Mouse (Mus musculus) small intestine, adult 2 months (tissue): ENCODE results near the gene Sdsl. TPM values are rescaled to one million over a fixed set of nuclear protein-coding genes. Genes with fewer than 3 reads are reported as not detected.
A peak's percentile ranks its signal among the peaks of the same experiment; 100 is the strongest.

Experiments
- H3K27ac ChIP-seq: fragments of 200-500 bp; 2 replicates; pipeline ENCODE4 v1.5.1; 2012; ENCODE audit warnings: low read depth, low read length, control low read depth, inconsistent platforms; ENCODE audit not compliant: insufficient read depth
- H3K27me3 ChIP-seq: fragments of 200-500 bp; 2 replicates; pipeline ENCODE4 v1.6.1; 2012; ENCODE audit warnings: mild to moderate bottlenecking, moderate library complexity, low read length, inconsistent platforms; ENCODE audit not compliant: control insufficient read depth, insufficient read depth
- H3K36me3 ChIP-seq: fragments of 200-500 bp; 2 replicates; pipeline ENCODE4 v1.6.1; 2012; ENCODE audit warnings: mild to moderate bottlenecking, low read length, control low read depth, inconsistent platforms; ENCODE audit not compliant: control insufficient read depth, insufficient read depth
- H3K4me1 ChIP-seq: fragments of 200-500 bp; 2 replicates; pipeline ENCODE4 v1.6.1; 2012; ENCODE audit warnings: low read length, inconsistent platforms, mixed read lengths; ENCODE audit not compliant: control insufficient read depth, insufficient read depth, insufficient read length
- H3K4me3 ChIP-seq: fragments of 200-500 bp; 2 replicates; pipeline ENCODE4 v1.5.1; 2012; ENCODE audit warnings: low read depth, mild to moderate bottlenecking, control low read depth, inconsistent platforms, low read length, moderate library complexity
- CTCF ChIP-seq: fragments of 200-500 bp; IDR thresholded peaks from 2 replicates; pipeline ENCODE4 v1.5.1; 2012; ENCODE audit warnings: low read depth, mild to moderate bottlenecking, control low read depth, inconsistent platforms, low read length, moderate library complexity, mixed read lengths; ENCODE audit not compliant: insufficient replicate concordance, insufficient read length; ENCODE audit errors: extremely low read depth
- POLR2A ChIP-seq: fragments of 200-500 bp; IDR thresholded peaks from 2 replicates; pipeline ENCODE4 v1.6.1; 2012; ENCODE audit warnings: low read depth, mild to moderate bottlenecking, control low read depth, inconsistent platforms, low read length, moderate library complexity
- WGBS: fragments of 180-500 bp; shearing (Covaris S2); methylation state at CpG from one replicate; pipeline ENCODE4 v1.1.7; 2018; 5-methylcytosine and 5-hydroxymethylcytosine counted together
- polyA plus RNA-seq: library from polyadenylated mRNA; depleted of rRNA; stranded (reverse); fragments of >200 nt; gene quantifications from 2 replicates; pipeline ENCODE4 v1.2.3, GENCODE M21; 2012

Sdsl gene
- polyA plus RNA-seq, 1 experiment = 46.4 TPM

- no peaks in the 10 kb centered on the region for H3K4me1 ChIP-seq
- H3K36me3 ChIP-seq = no peaks in the 10 kb centered on the region
- TF ChIP-seq POLR2A (no peak), CTCF (no peak)
- no peak overlapping the region for H3K27ac ChIP-seq
- 63% methylated on average over 4 of the region's 4 CpGs for WGBS
- H3K4me3 ChIP-seq = no peak overlapping the region
- H3K27me3 ChIP-seq = no peaks in the 10 kb centered on the region
Measured at GRCm38 (mm10) chr5:120479538-120479937, 6.9 kb upstream of the Sdsl start.

- H3K27ac ChIP-seq = no peak overlapping the region
- no peaks in the 10 kb centered on the region for H3K4me1 ChIP-seq
- no peak for TF ChIP-seq POLR2A
- 85% methylated on average over 5 of the region's 5 CpGs for WGBS
- no peak overlapping the region for H3K4me3 ChIP-seq
- no peaks in the 10 kb centered on the region for H3K27me3 ChIP-seq
- H3K36me3 ChIP-seq = no peaks in the 10 kb centered on the region
Measured at GRCm38 (mm10) chr5:120477993-120478392, 5.4 kb upstream of the Sdsl start.

DNA sequence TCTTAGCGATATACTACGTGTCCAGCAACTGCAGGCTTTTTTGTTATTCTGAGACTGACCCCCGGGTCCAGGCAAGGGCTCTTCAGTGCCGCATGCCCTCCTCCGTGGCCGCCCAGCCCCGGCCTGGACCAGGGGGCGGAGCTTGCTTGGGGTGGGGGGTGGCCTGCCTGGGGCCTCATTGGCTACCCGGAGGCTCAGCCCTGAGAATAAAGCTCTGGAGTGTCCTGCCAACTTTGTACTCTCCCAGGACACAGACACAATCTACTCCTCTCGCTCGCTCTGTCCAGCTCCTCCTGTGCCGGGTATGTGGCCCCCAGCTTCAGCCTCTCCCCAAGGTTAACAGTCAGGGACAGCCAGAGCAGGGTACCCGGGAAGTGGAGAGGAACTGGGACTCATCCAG lies 3.7 kb upstream of the Sdsl start, which contains the start of gene Sds:
Gene Sds, plus strand, starts transcription at position 231 of the 400 bp plus-strand sequence.
- Histone ChIP-seq H3K36me3 (no peaks in the 10 kb centered on the region), H3K27me3 (no peaks in the 10 kb centered on the region), H3K27ac (no peak within 1 kb of the TSS), H3K4me3 (no peak within 1 kb of the TSS), H3K4me1 (peaks cover 4% of the 10 kb centered on the region; the same call in 1 of the 2 replicates)
- WGBS = 34% methylated on average over 13 of the region's 13 CpGs
- TF ChIP-seq CTCF (no peak), POLR2A (no peak)

- TF ChIP-seq POLR2A (no peak), CTCF (no peak)
- H3K27me3 ChIP-seq = no peaks in the 10 kb centered on the region
- WGBS = 72% methylated on average over 8 of the region's 8 CpGs
- no peak overlapping the region for H3K4me3 ChIP-seq
- no peak overlapping the region for H3K27ac ChIP-seq
- peaks cover 6% of the 10 kb centered on the region; the same call in 1 of the 2 replicates for H3K4me1 ChIP-seq
- no peaks in the 10 kb centered on the region for H3K36me3 ChIP-seq
Measured at GRCm38 (mm10) chr5:120475861-120476260, 3.3 kb upstream of the Sdsl start.

DNA sequence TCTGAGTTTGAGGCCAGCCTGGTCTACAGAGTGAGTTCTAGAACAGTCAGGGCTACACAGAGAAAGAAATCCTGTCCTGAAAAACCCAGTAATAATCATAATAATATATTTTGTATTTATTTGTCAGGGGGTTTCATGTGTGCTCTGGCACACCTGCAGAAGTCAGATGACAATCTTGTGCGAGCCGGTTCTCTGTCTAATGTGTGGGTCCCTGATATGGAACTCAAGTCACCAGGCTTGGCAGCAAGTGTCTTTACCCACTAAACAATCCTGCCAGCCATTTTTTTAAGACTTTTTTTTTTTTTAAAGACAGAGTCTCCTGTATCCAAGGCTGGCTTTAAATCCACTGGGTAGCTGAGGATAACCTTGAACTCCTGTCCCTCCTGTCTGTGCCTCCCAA lies 751 bp upstream of the Sdsl start:
- H3K27ac ChIP-seq = no peak overlapping the region
- H3K4me1 ChIP-seq = peaks cover 10% of the 10 kb centered on the region; the same call in 1 of the 2 replicates
- 95% methylated on average over 2 of the region's 2 CpGs for WGBS
- no peaks in the 10 kb centered on the region for H3K27me3 ChIP-seq
- no peak overlapping the region for H3K4me3 ChIP-seq
- TF ChIP-seq CTCF (no peak), POLR2A (no peak)
- H3K36me3 ChIP-seq = no peaks in the 10 kb centered on the region

DNA sequence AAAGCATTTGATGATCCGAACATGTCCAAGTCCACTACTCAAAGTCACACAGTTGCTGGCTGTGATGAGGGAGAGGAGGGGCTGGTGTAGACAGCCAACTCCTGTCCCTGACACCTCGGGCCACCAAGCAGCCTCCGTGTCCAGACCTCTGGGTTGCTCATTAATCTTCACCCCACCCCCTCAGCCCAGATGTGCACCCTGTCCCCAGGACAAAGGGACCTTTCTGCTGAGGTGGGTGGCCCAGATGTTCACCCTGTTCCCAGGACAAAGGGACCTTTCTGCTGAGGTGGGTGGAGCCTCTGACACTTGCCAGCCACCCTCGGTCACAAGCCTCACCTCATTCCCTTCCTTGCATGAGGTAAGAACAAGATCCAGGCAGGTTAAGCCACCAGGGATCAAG lies 1.1 kb downstream of the Sdsl start:
- Histone ChIP-seq H3K36me3 (no peaks in the 10 kb centered on the region), H3K4me1 (peaks cover 20% of the 10 kb centered on the region), H3K27me3 (no peaks in the 10 kb centered on the region), H3K27ac (peak overlapping the region; percentile 2; the same call in 1 of the 2 replicates), H3K4me3 (no peak overlapping the region)
- TF ChIP-seq CTCF = no peak
- TF ChIP-seq POLR2A = no peak
- 16% methylated on average over 4 of the region's 4 CpGs for WGBS

- no peak for TF ChIP-seq CTCF
- TF ChIP-seq POLR2A = no peak
- Histone ChIP-seq H3K27me3 (no peaks in the 10 kb centered on the region), H3K4me3 (no peak overlapping the region), H3K36me3 (no peaks in the 10 kb centered on the region), H3K27ac (peak overlapping the region; percentile 2; the same call in 1 of the 2 replicates), H3K4me1 (peaks cover 22% of the 10 kb centered on the region)
- WGBS = 60% methylated on average over 6 of the region's 6 CpGs
Measured at GRCm38 (mm10) chr5:120468830-120469229, 3.8 kb downstream of the Sdsl start.

DNA sequence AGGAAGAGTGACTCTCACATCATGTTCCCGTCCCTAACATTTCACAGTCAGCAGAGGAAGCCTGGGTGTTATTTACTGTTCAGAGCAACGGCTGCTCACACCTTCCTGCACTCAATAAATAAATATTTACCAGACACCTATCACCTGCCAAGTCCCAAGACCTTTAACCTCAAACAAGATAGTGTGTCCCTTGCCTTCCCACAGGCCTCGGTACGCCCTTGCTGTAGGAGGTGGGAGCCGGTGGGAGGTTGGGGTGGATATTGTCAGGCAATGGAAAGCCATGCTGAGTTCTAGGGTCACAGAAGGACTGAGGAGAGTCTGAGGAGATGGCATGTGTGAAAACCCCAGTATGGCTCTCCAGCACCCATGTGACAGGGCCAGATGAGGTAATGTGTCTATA lies 4.3 kb downstream of the Sdsl start:
- Histone ChIP-seq H3K4me1 (peaks cover 22% of the 10 kb centered on the region), H3K27me3 (no peaks in the 10 kb centered on the region), H3K36me3 (no peaks in the 10 kb centered on the region), H3K27ac (peak overlapping the region; percentile 24; the same call in 1 of the 2 replicates), H3K4me3 (no peak overlapping the region)
- WGBS = 18% methylated on average over 5 of the region's 5 CpGs
- TF ChIP-seq POLR2A (no peak), CTCF (no peak)
